Mouse (Mus musculus) Patski (cell line): ENCODE measurements around the gene Acp2. TPM values are rescaled to one million over a fixed set of nuclear protein-coding genes. Genes with fewer than 3 reads are reported as not detected.
"Not testable (repeated sequence)": the region's sequence is repeated elsewhere in the genome, so short reads cannot be mapped to it uniquely, and the experiment has no call there.

Source experiments
- ATAC-seq: fragments of 100-300 bp; one replicate; pipeline ENCODE4 v1.8.0; 2021
- CTCF ChIA-PET: fragments of 350-600 bp; sonication (Branson Sonifier 250); formaldehyde crosslinking; loops from one replicate; lab custom pipeline; 2022; ENCODE audit warnings: inconsistent platforms; lab: Charles Lee
- POLR2A ChIA-PET: fragments of 350-600 bp; sonication (Branson Sonifier 250); formaldehyde crosslinking; loops from one replicate; lab custom pipeline; 2022; ENCODE audit warnings: antibody characterized with exemption, inconsistent platforms; lab: Charles Lee
- DNase-seq: peaks from one replicate; pipeline ENCODE4 v3.0.0-alpha.2; 2011; ENCODE audit warnings: low read depth, low spot score
- H3K27me3 ChIP-seq: fragments of 371-371 bp; one replicate; pipeline ENCODE4 v1.5.1; 2021
- CTCF ChIP-seq: fragments of 100-300 bp; IDR thresholded peaks from one replicate; pipeline ENCODE4 v1.5.1; 2021
- in situ Hi-C: fragments of 300-500 bp; cut with MboI; formaldehyde crosslinking; loops from 3 replicates; pipeline ENCODE4 v1.11.1; 2018; ENCODE audit warnings: low pct_unique_long_range_greater_than_20kb, mixed read lengths
- polyA plus RNA-seq: library from polyadenylated mRNA; unstranded; gene quantifications from one replicate; pipeline ENCODE4 v1.2.3, GENCODE M21; 2021

The Acp2 gene
- polyA plus RNA-seq, 1 experiment from 2014 or later = 45.2 TPM

DNA sequence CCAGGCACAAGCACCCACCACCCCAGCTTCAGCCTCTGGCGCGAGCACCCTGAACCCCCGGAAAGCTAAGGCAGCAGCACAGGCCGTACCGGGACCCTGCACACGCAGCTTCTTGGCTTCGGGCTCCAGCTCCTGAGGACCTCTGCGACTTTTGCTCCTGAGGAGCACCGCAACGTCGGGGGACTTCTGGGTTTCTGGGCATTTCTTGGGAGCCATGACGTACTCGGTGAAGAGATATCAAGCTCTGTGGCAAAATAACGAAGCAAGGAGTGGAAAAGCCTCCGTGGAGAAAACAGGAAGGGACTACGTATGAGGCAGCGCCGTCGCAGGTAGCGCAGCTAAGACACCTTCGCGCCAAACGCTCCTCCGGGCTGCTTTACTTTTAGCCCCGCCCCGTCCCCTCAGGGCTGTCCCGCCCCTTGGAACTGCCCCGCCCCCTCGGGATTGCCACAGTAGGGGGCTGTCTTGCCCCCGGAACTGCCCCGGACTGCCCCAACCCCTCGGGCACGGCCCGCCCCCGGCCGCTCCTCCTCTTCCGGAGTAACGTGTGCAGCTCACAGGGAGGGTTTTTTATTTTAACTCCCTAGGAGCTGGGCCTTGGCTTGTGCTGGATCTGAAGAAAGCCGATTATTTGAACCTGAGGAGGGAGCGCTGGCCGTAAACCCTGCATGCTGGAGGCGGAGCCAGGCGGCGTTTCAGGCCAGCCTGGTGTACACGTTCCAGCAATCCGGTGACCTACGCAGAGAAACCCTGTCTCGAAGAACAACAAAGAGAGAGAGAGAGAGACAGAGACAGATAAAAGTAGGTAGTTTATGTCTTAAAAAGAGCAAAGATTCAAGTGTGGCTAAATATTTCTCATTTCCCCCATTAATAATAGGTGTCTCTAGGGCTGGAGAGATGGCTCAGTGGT lies 34.2 kb downstream of the Acp2 start, which contains the start of gene Ddb2:
Ddb2 (minus strand) TSS at position 382 of the 910 bp plus-strand sequence.
- in situ Hi-C loops = no loop called here
- TF ChIP-seq CTCF = no peak
- ATAC-seq (peak; percentile 89), DNase-seq (peak; percentile 67)
- H3K27me3 ChIP-seq = no peaks in the 10 kb centered on the region
- POLR2A ChIA-PET = interaction anchor here (0.6 to 1.2 kb wide), 4 partner anchors 21 to 125 kb away, joined by 3 read pairs; partner anchors contain the start of genes Arfgap2 and Madd
- CTCF ChIA-PET = interaction anchor here (0.7 to 2.6 kb wide), 6 partner anchors 11 to 122 kb away, joined by 3 to 15 read pairs (median 4); no protein-coding TSS in a partner anchor

DNA sequence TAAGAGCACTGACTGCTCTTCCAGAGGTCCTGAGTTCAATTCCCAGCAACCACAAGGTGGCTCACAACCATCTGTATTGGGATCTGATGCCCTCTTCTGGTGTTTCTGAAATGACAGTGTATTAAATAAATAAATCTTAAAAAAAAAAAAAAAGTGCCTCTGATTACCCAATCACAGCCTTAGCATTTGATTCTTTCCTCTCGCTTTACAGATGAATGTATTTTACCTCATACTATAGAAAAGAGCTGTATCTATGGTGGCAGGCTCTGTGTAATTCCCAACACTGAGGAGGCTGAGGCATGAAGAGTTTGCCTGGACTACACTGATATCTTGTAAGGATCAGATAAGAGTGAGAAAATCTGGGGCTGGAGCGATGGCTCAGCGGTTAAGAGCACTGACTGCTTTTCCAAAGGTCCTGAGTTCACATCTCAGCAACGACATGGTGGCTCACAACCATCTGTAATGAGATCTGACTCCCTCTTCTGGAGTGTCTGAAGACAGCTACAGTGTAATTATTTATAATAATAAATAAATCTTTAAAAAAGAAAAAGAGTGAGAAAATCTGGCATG lies 34.9 kb downstream of the Acp2 start:
- peak; percentile 48 for ATAC-seq
- ChIA-PET CTCF (interaction anchor here (1.0 to 2.6 kb wide), 6 partner anchors 10 to 122 kb away, joined by 3 to 15 read pairs (median 4); no protein-coding TSS in a partner anchor), POLR2A (interaction anchor here (0.6 to 1.2 kb wide), 6 partner anchors 19 to 125 kb away, joined by 3 to 4 read pairs (median 3); partner anchors contain the start of genes Arfgap2 and Madd)
- H3K27me3 ChIP-seq, DNase-seq, in situ Hi-C loops: not testable (repeated sequence)
- peak; percentile 82 for TF ChIP-seq CTCF

DNA sequence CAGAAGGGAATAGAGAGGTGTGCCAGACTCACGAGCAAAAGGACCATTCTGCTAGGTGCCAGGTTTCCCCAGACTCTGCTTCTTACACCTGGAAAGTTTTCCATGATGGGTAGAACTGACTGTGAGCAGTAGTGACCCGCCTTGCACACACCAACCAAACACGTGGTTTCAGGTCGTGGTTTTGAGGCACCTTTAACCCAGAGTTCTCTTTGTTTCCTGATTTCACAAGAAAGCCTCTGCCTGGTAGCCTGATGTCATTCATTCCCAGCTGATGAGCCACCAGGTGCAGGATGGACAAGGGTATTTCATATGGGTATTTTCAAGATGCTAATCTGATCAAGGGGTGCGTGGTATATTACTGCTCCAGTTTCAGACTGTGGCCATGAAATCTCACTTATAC lies 39.9 kb downstream of the Acp2 start:
- ATAC-seq (no peak), DNase-seq (no peak)
- CTCF ChIA-PET = no interaction called here
- POLR2A ChIA-PET = no interaction called here
- no peaks in the 10 kb centered on the region for H3K27me3 ChIP-seq
- no peak for TF ChIP-seq CTCF
- in situ Hi-C loops = no loop called here

DNA sequence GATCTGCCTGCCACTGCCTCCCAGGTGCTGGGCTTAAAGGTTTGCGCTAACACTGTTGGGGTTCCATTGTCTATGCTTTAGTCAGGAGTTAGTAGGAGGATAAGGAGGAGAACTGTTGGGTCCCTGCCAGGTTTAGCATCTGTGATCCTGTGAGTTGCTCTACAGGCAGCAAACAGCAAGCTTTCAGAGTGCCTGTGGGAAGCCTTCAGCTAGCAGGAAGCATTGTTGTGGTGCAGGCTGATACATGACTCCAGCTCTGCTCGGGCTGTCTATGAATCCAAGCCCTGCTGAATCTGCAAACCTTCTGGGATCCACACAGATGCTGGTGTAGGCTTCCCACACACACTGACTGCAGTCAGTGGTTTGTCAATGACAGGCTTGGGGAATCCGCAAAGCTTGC lies 40.7 kb downstream of the Acp2 start:
- DNase-seq (no peak), ATAC-seq (no peak)
- no peaks in the 10 kb centered on the region for H3K27me3 ChIP-seq
- CTCF ChIA-PET = interaction anchor here (1.1 kb wide), 1 partner anchor 128 kb away, joined by 5 read pairs; no protein-coding TSS in a partner anchor
- no peak for TF ChIP-seq CTCF
- POLR2A ChIA-PET = no interaction called here
- in situ Hi-C loops = no loop called here

DNA sequence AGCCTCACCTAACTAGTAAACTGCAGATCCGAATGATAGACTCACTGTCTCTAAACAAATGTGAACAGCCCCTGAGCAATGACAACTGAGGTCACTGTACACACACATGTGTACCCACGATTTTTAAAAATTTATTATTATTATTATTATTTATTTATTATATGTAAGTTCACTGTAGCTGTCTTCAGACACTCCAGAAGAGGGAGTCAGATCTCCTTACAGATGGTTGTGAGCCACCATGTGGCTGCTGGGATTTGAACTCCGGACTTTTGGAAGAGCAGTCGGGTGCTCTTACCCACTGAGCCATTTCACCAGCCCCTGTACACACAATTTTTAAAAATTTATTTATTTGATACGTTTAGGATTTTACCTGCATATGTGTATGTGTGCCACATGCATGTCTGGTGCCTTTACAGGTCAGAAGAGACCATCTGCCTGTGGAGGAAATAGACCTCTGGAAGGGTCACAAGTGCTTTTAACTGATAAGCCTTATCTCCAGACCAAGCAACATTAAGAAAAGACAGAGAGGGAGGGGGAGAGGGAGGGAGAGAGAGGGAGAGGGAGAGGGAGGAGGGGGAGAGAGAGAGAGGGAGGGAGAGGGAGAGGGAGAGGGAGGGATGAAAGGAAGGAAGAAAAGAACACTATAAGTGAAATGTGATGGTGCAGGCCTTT lies 42.0 kb downstream of the Acp2 start:
- POLR2A ChIA-PET = no interaction called here
- ATAC-seq (no peak), DNase-seq (no peak)
- no peaks in the 10 kb centered on the region for H3K27me3 ChIP-seq
- in situ Hi-C loops = no loop called here
- CTCF ChIA-PET = no interaction called here
- no peak for TF ChIP-seq CTCF

DNA sequence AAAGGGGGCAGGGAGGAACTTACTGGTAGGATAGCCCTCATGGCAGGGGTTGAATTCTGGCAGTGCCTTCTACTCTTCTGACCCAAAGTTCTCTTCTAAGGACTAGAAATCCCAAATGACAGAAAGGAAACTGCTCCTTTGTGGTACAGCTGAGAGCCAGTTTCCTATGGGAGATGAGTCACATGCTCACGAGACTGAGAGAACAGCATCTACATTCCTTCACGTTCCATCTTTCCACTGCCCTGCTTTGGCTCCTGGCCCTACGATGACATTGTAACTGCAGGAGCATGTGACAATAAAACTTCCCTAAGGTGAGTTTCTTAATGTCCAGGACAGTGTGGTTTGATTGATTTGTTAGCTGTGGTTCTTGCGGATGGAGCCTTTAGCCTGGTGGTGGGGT lies 45.7 kb downstream of the Acp2 start:
- ChIA-PET POLR2A (no interaction called here), CTCF (interaction anchor here (1.2 to 1.7 kb wide), 3 partner anchors 11 to 133 kb away, joined by 3 to 10 read pairs (median 5); partner anchors contain the start of gene Ddb2)
- no peak for TF ChIP-seq CTCF
- in situ Hi-C loops = no loop called here
- ATAC-seq = no peak
- no peak for DNase-seq
- H3K27me3 ChIP-seq = no peaks in the 10 kb centered on the region

DNA sequence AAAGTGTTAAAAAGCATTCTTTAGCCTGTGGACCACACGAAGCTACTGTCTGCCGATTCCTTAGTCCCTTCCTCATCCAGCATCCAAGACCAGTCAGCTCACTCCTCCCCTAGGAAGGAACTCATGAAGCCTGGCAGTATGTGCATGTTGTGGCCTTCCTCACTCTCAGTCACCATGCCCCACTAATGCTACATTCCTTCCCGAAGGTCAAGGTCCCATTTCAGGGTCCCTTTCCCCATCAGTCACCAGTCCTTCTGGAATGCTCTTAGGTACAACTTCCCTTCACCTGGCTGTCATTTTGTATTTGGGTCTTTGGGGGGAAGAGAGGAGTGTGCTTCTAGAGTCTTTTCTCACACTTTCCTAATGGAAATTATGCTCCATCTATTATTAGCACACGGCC lies 49.3 kb downstream of the Acp2 start:
- ChIA-PET POLR2A (no interaction called here), CTCF (interaction anchor here (2.0 kb wide), 1 partner anchor 137 kb away, joined by 4 read pairs; no protein-coding TSS in a partner anchor)
- no peak for ATAC-seq
- no peaks in the 10 kb centered on the region for H3K27me3 ChIP-seq
- in situ Hi-C loops = no loop called here
- TF ChIP-seq CTCF = no peak
- no peak for DNase-seq

DNA sequence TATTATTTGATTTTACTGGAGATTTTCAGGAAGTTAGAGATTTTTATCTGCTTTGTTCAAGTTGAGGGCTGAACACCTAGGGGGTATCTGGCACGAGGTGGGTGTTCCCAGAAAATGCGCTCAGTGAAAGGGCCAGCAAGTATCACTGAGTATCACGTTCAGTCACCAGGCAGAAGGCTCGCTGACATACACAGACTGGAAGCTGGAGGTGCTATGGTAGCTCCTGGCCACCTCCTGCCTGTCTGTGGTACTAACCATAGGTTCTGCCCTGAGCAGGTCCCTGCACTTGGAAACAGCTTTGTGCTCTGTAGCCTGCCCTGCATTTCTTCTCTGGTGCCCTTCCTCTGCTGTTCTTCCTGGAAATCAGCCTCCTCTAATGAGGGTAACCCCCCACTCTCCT lies 49.8 kb downstream of the Acp2 start:
- TF ChIP-seq CTCF = no peak
- no peaks in the 10 kb centered on the region for H3K27me3 ChIP-seq
- DNase-seq (no peak), ATAC-seq (no peak)
- CTCF ChIA-PET = interaction anchor here (0.9 to 2.0 kb wide), 2 partner anchors 16 to 137 kb away, joined by 3 to 4 read pairs; partner anchors contain the start of gene Ddb2
- in situ Hi-C loops = no loop called here
- POLR2A ChIA-PET = no interaction called here

DNA sequence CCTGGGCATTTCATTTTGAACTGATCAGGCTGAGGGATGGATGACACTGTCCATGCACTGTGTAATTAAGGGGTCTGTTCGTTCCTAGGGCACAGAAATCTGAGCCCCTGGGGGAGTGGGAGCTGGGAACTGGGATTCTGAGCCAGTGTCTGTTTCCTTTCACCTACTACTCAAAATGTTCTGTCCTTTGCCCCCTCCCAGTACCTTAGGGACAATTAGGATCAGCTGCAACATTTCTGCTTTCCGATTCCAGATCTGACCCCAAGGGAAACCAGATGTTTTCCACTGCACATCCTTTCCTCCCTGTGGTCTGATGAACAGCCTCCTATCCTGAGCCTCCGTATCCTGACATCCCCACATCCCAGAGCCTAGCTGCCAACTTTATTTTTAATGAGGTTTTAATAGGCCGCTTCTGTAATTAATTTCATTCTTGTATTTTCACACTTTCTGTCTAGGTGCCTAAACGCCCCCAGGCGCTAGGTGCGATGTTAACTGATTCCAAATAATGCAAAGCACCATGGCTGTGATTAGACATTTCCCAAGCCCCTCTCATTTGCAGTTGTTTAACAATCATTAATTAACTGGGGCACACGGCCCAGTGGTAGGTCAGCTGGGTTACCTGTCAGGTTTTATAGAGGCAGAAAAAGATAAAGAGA lies 52.2 kb downstream of the Acp2 start:
- H3K27me3 ChIP-seq = no peaks in the 10 kb centered on the region
- ChIA-PET POLR2A (no interaction called here), CTCF (interaction anchor here (1.3 kb wide), 1 partner anchor 17 kb away, joined by 4 read pairs; no protein-coding TSS in a partner anchor)
- DNase-seq (no peak), ATAC-seq (no peak)
- in situ Hi-C loops = no loop called here
- TF ChIP-seq CTCF = no peak
